Mouse (Mus musculus): ENCODE measurements around the gene Btg2. TPM values are rescaled to one million over a fixed set of nuclear protein-coding genes. Genes with fewer than 3 reads are reported as not detected.

The Btg2 gene
- 77.2 and 81.0 TPM in 2 replicates for polyA plus RNA-seq (2014; fragmentation: Nextera tagmentation; extraction: Ambion mirVana)

DNA sequence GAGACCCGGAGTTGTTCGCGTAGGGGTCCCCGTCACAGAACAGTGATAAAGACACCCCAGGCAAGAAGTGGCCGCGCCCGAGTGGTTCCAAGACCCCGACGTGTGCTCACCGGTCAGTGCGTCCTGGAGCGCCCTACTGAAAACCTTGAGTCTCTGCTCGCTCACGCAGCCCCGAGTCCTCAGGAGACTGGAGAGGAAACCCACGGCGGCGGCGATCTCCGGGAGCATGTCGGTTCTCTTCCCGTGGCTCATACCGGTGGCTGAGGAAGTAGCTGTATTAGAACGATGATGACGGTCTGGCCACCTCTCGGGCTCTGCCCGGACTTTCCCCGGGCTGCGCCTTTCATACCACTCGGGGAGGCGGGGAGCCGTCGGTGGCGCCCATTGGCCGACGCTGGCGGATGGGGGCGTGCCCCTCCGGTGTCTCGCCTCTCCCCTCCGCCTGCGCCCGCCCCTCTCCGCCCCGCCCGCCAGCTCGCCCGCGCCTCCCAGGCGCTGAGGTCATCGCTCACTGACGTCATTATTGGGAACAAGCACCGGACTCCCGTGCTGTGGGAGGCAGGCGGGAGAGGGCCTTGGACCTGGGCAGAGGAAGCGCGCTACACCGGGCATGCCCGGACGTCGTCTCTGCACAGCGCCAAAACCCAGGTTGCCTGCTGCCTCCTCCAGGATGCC lies at the start of gene Btg2:
Gene Btg2, minus strand, starts transcription at position 319 of the 675 bp plus-strand sequence.
- Histone ChIP-seq H3K36me3 (ENCODE audit: insufficient read depth) (peaks cover 33% of the 10 kb centered on the region), H3K9me3 (ENCODE audit: low read depth, low read length) (no peaks in the 10 kb centered on the region), H3K27me3 (ENCODE audit: insufficient read depth, low read length) (no peaks in the 10 kb centered on the region), H3K27ac (ENCODE audit: low read depth) (peak within 1 kb of the TSS; percentile 88), H3K4me2 (peak within 1 kb of the TSS; percentile 88), H3K4me3 (ENCODE audit: low read depth, low read length) (peak within 1 kb of the TSS; percentile 71), H3K4me1 (ENCODE audit: insufficient read depth) (peaks cover 21% of the 10 kb centered on the region), H3K9ac (peak within 1 kb of the TSS; percentile 88)
- TF ChIP-seq CTCF (IDR thresholded peaks at IDR 0.05; ENCODE audit: low read depth) = no peak
- DNase-seq (peak; percentile 98), ATAC-seq (ENCODE audit: insufficient read depth) (peak; percentile 94)
- WGBS = under 1% methylated on average over 55 of the region's 62 CpGs

DNA sequence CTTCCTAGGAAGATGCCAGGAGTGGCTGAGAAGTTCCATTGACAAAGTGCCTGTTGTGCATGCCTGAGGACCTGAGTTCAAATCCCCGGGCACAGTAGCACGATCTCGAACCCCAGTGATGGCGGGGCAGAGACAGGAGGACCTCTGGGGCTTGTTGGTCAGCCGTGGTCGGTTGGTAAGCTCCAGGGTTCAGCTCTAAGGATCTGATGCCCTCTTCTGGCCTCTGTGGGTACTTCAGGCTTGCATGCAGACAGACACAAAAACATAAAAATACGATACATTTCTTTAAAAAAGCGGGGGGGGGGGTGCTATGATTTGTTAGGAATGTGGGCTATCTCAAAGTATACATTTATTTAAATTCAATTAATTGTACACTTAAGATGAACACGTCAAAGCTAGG lies 43.3 kb upstream of the Btg2 start:
- H3K4me3 ChIP-seq (ENCODE audit: low read depth, low read length) = no peak overlapping the region
- WGBS = 58% methylated on average over 9 of the region's 9 CpGs
- no peaks in the 10 kb centered on the region for H3K27me3 ChIP-seq (ENCODE audit: insufficient read depth, low read length)
- no peak overlapping the region for H3K9ac ChIP-seq
- H3K36me3 ChIP-seq (ENCODE audit: insufficient read depth) = no peaks in the 10 kb centered on the region
- peak; percentile 69 for DNase-seq
- H3K9me3 ChIP-seq (ENCODE audit: low read depth, low read length) = no peaks in the 10 kb centered on the region
- ATAC-seq (ENCODE audit: insufficient read depth) = no peak
- peak; percentile 66 for TF ChIP-seq CTCF (IDR thresholded peaks at IDR 0.05; ENCODE audit: low read depth)
- H3K4me2 ChIP-seq = no peak overlapping the region
- no peak overlapping the region for H3K27ac ChIP-seq (ENCODE audit: low read depth)
- H3K4me1 ChIP-seq (ENCODE audit: insufficient read depth) = no peaks in the 10 kb centered on the region

- TF ChIP-seq CTCF (IDR thresholded peaks at IDR 0.05; ENCODE audit: low read depth) = peak; percentile 93
- H3K4me3 ChIP-seq (ENCODE audit: low read depth, low read length) = no peak overlapping the region
- no peaks in the 10 kb centered on the region for H3K36me3 ChIP-seq (ENCODE audit: insufficient read depth)
- no peak overlapping the region for H3K4me2 ChIP-seq
- under 1% methylated on average over 5 of the region's 5 CpGs for WGBS
- H3K9ac ChIP-seq = no peak overlapping the region
- H3K9me3 ChIP-seq (ENCODE audit: low read depth, low read length) = no peaks in the 10 kb centered on the region
- H3K27me3 ChIP-seq (ENCODE audit: insufficient read depth, low read length) = no peaks in the 10 kb centered on the region
- no peaks in the 10 kb centered on the region for H3K4me1 ChIP-seq (ENCODE audit: insufficient read depth)
- peak; percentile 96 for DNase-seq
- H3K27ac ChIP-seq (ENCODE audit: low read depth) = no peak overlapping the region
- peak; percentile 63 for ATAC-seq (ENCODE audit: insufficient read depth)
Measured at GRCm38 (mm10) chr1:134120179-134120578, 41.3 kb upstream of the Btg2 start.

- H3K4me3 ChIP-seq (ENCODE audit: low read depth, low read length) = no peak overlapping the region
- TF ChIP-seq CTCF (IDR thresholded peaks at IDR 0.05; ENCODE audit: low read depth) = no peak
- WGBS = 60% methylated on average over 5 of the region's 5 CpGs
Measured at GRCm38 (mm10) chr1:134117110-134117509, 38.2 kb upstream of the Btg2 start.

GRCm38 (mm10) chr1:134115424-134115823 lies 36.5 kb upstream of the Btg2 start:
- Histone ChIP-seq H3K4me1 (ENCODE audit: insufficient read depth) (no peaks in the 10 kb centered on the region), H3K27ac (ENCODE audit: low read depth) (no peak overlapping the region), H3K27me3 (ENCODE audit: insufficient read depth, low read length) (no peaks in the 10 kb centered on the region), H3K4me3 (ENCODE audit: low read depth, low read length) (no peak overlapping the region), H3K36me3 (ENCODE audit: insufficient read depth) (no peaks in the 10 kb centered on the region), H3K9me3 (ENCODE audit: low read depth, low read length) (no peaks in the 10 kb centered on the region), H3K4me2 (no peak overlapping the region), H3K9ac (no peak overlapping the region)
- DNase-seq (peak; percentile 34), ATAC-seq (ENCODE audit: insufficient read depth) (no peak)
- TF ChIP-seq CTCF (IDR thresholded peaks at IDR 0.05; ENCODE audit: low read depth) = no peak
- 48% methylated on average over 8 of the region's 8 CpGs for WGBS

More at GRCm38 (mm10) chr1:134117110-134117509, 38.2 kb upstream of the Btg2 start:
- H3K27me3 ChIP-seq (ENCODE audit: insufficient read depth, low read length) = no peaks in the 10 kb centered on the region
- no peak for ATAC-seq (ENCODE audit: insufficient read depth)
- no peaks in the 10 kb centered on the region for H3K9me3 ChIP-seq (ENCODE audit: low read depth, low read length)
- no peaks in the 10 kb centered on the region for H3K4me1 ChIP-seq (ENCODE audit: insufficient read depth)
- no peak overlapping the region for H3K9ac ChIP-seq
- H3K36me3 ChIP-seq (ENCODE audit: insufficient read depth) = no peaks in the 10 kb centered on the region
- H3K27ac ChIP-seq (ENCODE audit: low read depth) = no peak overlapping the region
- H3K4me2 ChIP-seq = no peak overlapping the region
- DNase-seq = no peak

GRCm38 (mm10) chr1:134114730-134115129 lies 35.8 kb upstream of the Btg2 start:
- 61% methylated on average over 13 of the region's 13 CpGs for WGBS
- H3K4me1 ChIP-seq (ENCODE audit: insufficient read depth) = no peaks in the 10 kb centered on the region
- DNase-seq = no peak
- no peak for ATAC-seq (ENCODE audit: insufficient read depth)
- H3K4me3 ChIP-seq (ENCODE audit: low read depth, low read length) = no peak overlapping the region
- no peaks in the 10 kb centered on the region for H3K9me3 ChIP-seq (ENCODE audit: low read depth, low read length)
- TF ChIP-seq CTCF (IDR thresholded peaks at IDR 0.05; ENCODE audit: low read depth) = no peak
- H3K9ac ChIP-seq = no peak overlapping the region
- no peak overlapping the region for H3K27ac ChIP-seq (ENCODE audit: low read depth)
- H3K36me3 ChIP-seq (ENCODE audit: insufficient read depth) = no peaks in the 10 kb centered on the region
- no peaks in the 10 kb centered on the region for H3K27me3 ChIP-seq (ENCODE audit: insufficient read depth, low read length)
- H3K4me2 ChIP-seq = no peak overlapping the region

- no peak overlapping the region for H3K4me3 ChIP-seq (ENCODE audit: low read depth, low read length)
- no peak overlapping the region for H3K4me2 ChIP-seq
- H3K27me3 ChIP-seq (ENCODE audit: insufficient read depth, low read length) = no peaks in the 10 kb centered on the region
- H3K27ac ChIP-seq (ENCODE audit: low read depth) = no peak overlapping the region
- TF ChIP-seq CTCF (IDR thresholded peaks at IDR 0.05; ENCODE audit: low read depth) = no peak
- H3K9me3 ChIP-seq (ENCODE audit: low read depth, low read length) = no peaks in the 10 kb centered on the region
- H3K9ac ChIP-seq = no peak overlapping the region
- no peaks in the 10 kb centered on the region for H3K4me1 ChIP-seq (ENCODE audit: insufficient read depth)
- 56% methylated on average over 7 of the region's 7 CpGs for WGBS
- no peaks in the 10 kb centered on the region for H3K36me3 ChIP-seq (ENCODE audit: insufficient read depth)
- DNase-seq (no peak), ATAC-seq (ENCODE audit: insufficient read depth) (no peak)
Measured at GRCm38 (mm10) chr1:134114018-134114417, 35.1 kb upstream of the Btg2 start.

Data from lung, embryonic 14.5 days (tissue).